Mouse (Mus musculus) spleen, adult 2 months (tissue): ENCODE measurements around the gene Zfp866. TPM values are rescaled to one million over a fixed set of nuclear protein-coding genes. Genes with fewer than 3 reads are reported as not detected.

Experiments
- DNase-seq, 2 experiments: peaks; one replicate each; pipeline versions ENCODE4 v3.0.0 to v3.0.0-alpha.2; 2012 to 2021; ENCODE audit warnings: low spot score in 2 of 2, low read depth in 1 of 2
- H3K27ac ChIP-seq: fragments of 200-500 bp; 2 replicates; pipeline ENCODE4 v1.5.1; 2012; ENCODE audit warnings: low read length, inconsistent platforms; ENCODE audit not compliant: insufficient read depth
- H3K27me3 ChIP-seq: fragments of 200-500 bp; 2 replicates; pipeline ENCODE4 v1.6.1; 2012; ENCODE audit warnings: mild to moderate bottlenecking, moderate library complexity, low read length, inconsistent platforms; ENCODE audit not compliant: control insufficient read depth, insufficient read depth
- H3K36me3 ChIP-seq: fragments of 200-500 bp; 2 replicates; pipeline ENCODE4 v1.6.1; 2012; ENCODE audit warnings: mild to moderate bottlenecking, low read length, inconsistent platforms; ENCODE audit not compliant: control insufficient read depth, insufficient read depth
- H3K4me1 ChIP-seq: fragments of 200-500 bp; 2 replicates; pipeline ENCODE4 v1.6.1; 2011; ENCODE audit warnings: inconsistent platforms; ENCODE audit not compliant: control insufficient read depth, insufficient read depth, insufficient read length
- H3K4me3 ChIP-seq: fragments of 200-500 bp; 2 replicates; pipeline ENCODE4 v1.5.1; 2011; ENCODE audit warnings: mild to moderate bottlenecking, inconsistent platforms; ENCODE audit not compliant: insufficient read depth, insufficient read length; ENCODE audit errors: extremely low read depth
- CTCF ChIP-seq: fragments of 200-500 bp; IDR thresholded peaks from 2 replicates; pipeline ENCODE4 v1.5.1; 2011; ENCODE audit warnings: mild to moderate bottlenecking, inconsistent platforms; ENCODE audit not compliant: insufficient read depth, insufficient read length, insufficient replicate concordance; ENCODE audit errors: extremely low read depth
- POLR2A ChIP-seq: fragments of 200-500 bp; IDR thresholded peaks from 2 replicates; pipeline ENCODE4 v1.6.1; 2011; ENCODE audit warnings: low read depth, low read length, inconsistent platforms
- WGBS: fragments of 180-500 bp; shearing (Covaris S2); methylation state at CpG from one replicate; pipeline ENCODE4 v1.1.7; 2018; 5-methylcytosine and 5-hydroxymethylcytosine counted together
- polyA plus RNA-seq: library from polyadenylated mRNA; depleted of rRNA; stranded (reverse); fragments of >200 nt; gene quantifications from 2 replicates; pipeline ENCODE4 v1.2.3, GENCODE M21; 2012

The Zfp866 gene
- polyA plus RNA-seq, 1 experiment = 9.0 TPM

- WGBS = 92% methylated on average over 9 of the region's 9 CpGs
- no peak overlapping the region for H3K27ac ChIP-seq
- no peak overlapping the region for H3K4me3 ChIP-seq
- DNase-seq = no peak
- H3K4me1 ChIP-seq = peaks cover 2% of the 10 kb centered on the region; the same call in 1 of the 2 replicates
- TF ChIP-seq POLR2A = no peak
- TF ChIP-seq CTCF = no peak
- H3K27me3 ChIP-seq = no peaks in the 10 kb centered on the region
- peaks cover 24% of the 10 kb centered on the region for H3K36me3 ChIP-seq
Observed at GRCm38 (mm10) chr8:69771221-69771620, 19.8 kb downstream of the Zfp866 start.

- Histone ChIP-seq H3K36me3 (peaks cover 40% of the 10 kb centered on the region), H3K27ac (no peak overlapping the region), H3K27me3 (no peaks in the 10 kb centered on the region), H3K4me3 (no peak overlapping the region), H3K4me1 (no peaks in the 10 kb centered on the region)
- DNase-seq = no peak
- TF ChIP-seq CTCF = no peak
- TF ChIP-seq POLR2A = no peak
- WGBS = 94% methylated on average over 4 of the region's 4 CpGs
Observed at GRCm38 (mm10) chr8:69761814-69762445, 29.0 kb downstream of the Zfp866 start.

DNA sequence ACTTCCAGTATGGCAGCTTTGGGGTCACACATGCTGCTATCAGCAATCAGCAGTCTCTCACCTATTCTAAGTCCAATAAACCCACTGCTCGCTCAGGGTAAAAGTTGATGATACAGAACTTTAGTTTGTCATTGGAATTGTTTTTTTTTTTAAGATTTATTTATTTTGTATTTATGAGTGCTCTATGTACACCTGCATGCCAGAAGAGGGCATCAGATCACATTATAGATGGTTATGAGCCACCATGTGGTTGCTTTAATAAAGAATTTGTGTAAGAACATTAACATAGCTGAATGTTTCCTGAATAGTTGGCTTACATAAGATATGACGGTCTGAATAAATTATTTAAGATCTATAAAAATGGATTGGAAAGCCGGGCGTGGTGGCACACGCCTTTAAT lies 32.7 kb downstream of the Zfp866 start:
- H3K4me3 ChIP-seq = no peak overlapping the region
- H3K27ac ChIP-seq = no peak overlapping the region
- 88% methylated on average over 5 of the region's 5 CpGs for WGBS
- TF ChIP-seq CTCF = no peak
- no peak for TF ChIP-seq POLR2A
- H3K4me1 ChIP-seq = no peaks in the 10 kb centered on the region
- DNase-seq = no peak
- peaks cover 13% of the 10 kb centered on the region for H3K36me3 ChIP-seq
- no peaks in the 10 kb centered on the region for H3K27me3 ChIP-seq

GRCm38 (mm10) chr8:69752437-69752836 lies 38.5 kb downstream of the Zfp866 start:
- H3K4me3 ChIP-seq = no peak overlapping the region
- TF ChIP-seq POLR2A = no peak
- no peak for TF ChIP-seq CTCF
- H3K36me3 ChIP-seq = peaks cover 4% of the 10 kb centered on the region
- H3K27ac ChIP-seq = no peak overlapping the region
- no peaks in the 10 kb centered on the region for H3K27me3 ChIP-seq
- no peak for DNase-seq
- WGBS = 81% methylated on average over 2 of the region's 2 CpGs
- peaks cover 3% of the 10 kb centered on the region for H3K4me1 ChIP-seq

GRCm38 (mm10) chr8:69749544-69750454 lies 41.2 kb downstream of the Zfp866 start, which contains the start of gene Zfp963:
Zfp963 (minus strand) TSS chr8:69749970.
- Histone ChIP-seq H3K36me3 (no peaks in the 10 kb centered on the region), H3K4me3 (peak within 1 kb of the TSS; percentile 83), H3K4me1 (peaks cover 3% of the 10 kb centered on the region), H3K27ac (peak within 1 kb of the TSS; percentile 93), H3K27me3 (no peaks in the 10 kb centered on the region)
- DNase-seq = peak; percentile 86 to 96
- 5% methylated on average over 48 of the region's 48 CpGs for WGBS
- TF ChIP-seq POLR2A = peak; percentile 92
- no peak for TF ChIP-seq CTCF

GRCm38 (mm10) chr8:69741231-69741630 lies 49.7 kb downstream of the Zfp866 start:
- WGBS = 82% methylated on average over 2 of the region's 2 CpGs
- peaks cover 8% of the 10 kb centered on the region for H3K36me3 ChIP-seq
- H3K27ac ChIP-seq = no peak overlapping the region
- TF ChIP-seq POLR2A (no peak), CTCF (no peak)
- DNase-seq = no peak
- H3K4me3 ChIP-seq = no peak overlapping the region
- no peaks in the 10 kb centered on the region for H3K4me1 ChIP-seq
- H3K27me3 ChIP-seq = no peaks in the 10 kb centered on the region

DNA sequence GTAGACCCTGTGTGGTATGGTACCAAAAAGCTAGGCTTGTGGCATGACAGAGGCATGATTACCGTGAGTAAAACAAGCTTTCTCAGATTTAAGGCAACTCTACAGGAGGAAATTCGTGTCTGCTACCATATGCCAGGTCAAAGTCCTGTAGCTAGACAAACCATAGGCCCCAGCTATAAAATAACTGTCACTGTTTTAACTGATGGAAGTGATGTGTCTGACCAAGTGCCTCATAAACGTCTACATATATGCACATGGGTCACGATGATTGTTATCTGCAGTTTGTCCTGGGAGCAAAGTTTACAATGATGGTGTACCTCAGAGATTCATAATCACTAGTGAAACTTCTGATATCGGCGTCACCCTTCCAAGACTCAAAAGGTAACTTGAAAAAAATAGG lies 50.2 kb downstream of the Zfp866 start:
- peaks cover 8% of the 10 kb centered on the region for H3K36me3 ChIP-seq
- TF ChIP-seq CTCF = no peak
- no peaks in the 10 kb centered on the region for H3K27me3 ChIP-seq
- no peak overlapping the region for H3K4me3 ChIP-seq
- no peaks in the 10 kb centered on the region for H3K4me1 ChIP-seq
- no peak for DNase-seq
- H3K27ac ChIP-seq = no peak overlapping the region
- WGBS = 87% methylated on average over 6 of the region's 6 CpGs
